Mouse (Mus musculus): ENCODE data around the gene Trp53bp2. TPM values are rescaled to one million over a fixed set of nuclear protein-coding genes. Genes with fewer than 3 reads are reported as not detected.

The Trp53bp2 gene
- polyA plus RNA-seq, 1 experiment from 2014 or later, result 24.1 TPM

GRCm38 (mm10) chr1:182444116-182444515 lies 35.1 kb downstream of the Trp53bp2 start:
- H3K9ac ChIP-seq, result no peak overlapping the region
- H3K4me2 ChIP-seq, result no peak overlapping the region
- H3K27me3 ChIP-seq, result no peaks in the 10 kb centered on the region
- H3K36me3 ChIP-seq (ENCODE audit: poor library complexity, severe bottlenecking), result peaks cover 80% of the 10 kb centered on the region
- no peak overlapping the region for H3K4me3 ChIP-seq
- 87% methylated on average over 2 of the region's 2 CpGs for WGBS
- H3K9me3 ChIP-seq (replicated peaks), result no peaks in the 10 kb centered on the region
- H3K27ac ChIP-seq, result no peak overlapping the region
- no peak for ATAC-seq
- H3K4me1 ChIP-seq, result no peaks in the 10 kb centered on the region

GRCm38 (mm10) chr1:182448276-182449035 lies 39.5 kb downstream of the Trp53bp2 start:
- no peaks in the 10 kb centered on the region for H3K27me3 ChIP-seq
- ATAC-seq, result no peak
- no peaks in the 10 kb centered on the region for H3K4me1 ChIP-seq
- no peak overlapping the region for H3K4me2 ChIP-seq
- H3K4me3 ChIP-seq, result no peak overlapping the region
- WGBS, result 95% methylated on average over 14 of the region's 14 CpGs
- peaks cover 75% of the 10 kb centered on the region for H3K36me3 ChIP-seq (ENCODE audit: poor library complexity, severe bottlenecking)
- H3K9me3 ChIP-seq (replicated peaks), result no peaks in the 10 kb centered on the region
- H3K9ac ChIP-seq, result no peak overlapping the region
- no peak overlapping the region for H3K27ac ChIP-seq

- H3K9ac ChIP-seq, result no peak overlapping the region
- no peak overlapping the region for H3K4me2 ChIP-seq
- peaks cover 69% of the 10 kb centered on the region for H3K36me3 ChIP-seq (ENCODE audit: poor library complexity, severe bottlenecking)
- H3K9me3 ChIP-seq (replicated peaks), result no peaks in the 10 kb centered on the region
- no peak overlapping the region for H3K27ac ChIP-seq
- WGBS, result 87% methylated on average over 4 of the region's 4 CpGs
- no peaks in the 10 kb centered on the region for H3K27me3 ChIP-seq
- H3K4me1 ChIP-seq, result no peaks in the 10 kb centered on the region
- ATAC-seq, result no peak
- H3K4me3 ChIP-seq, result no peak overlapping the region
Observed at GRCm38 (mm10) chr1:182452473-182452872, 43.5 kb downstream of the Trp53bp2 start.

GRCm38 (mm10) chr1:182455080-182455479 lies 46.1 kb downstream of the Trp53bp2 start:
- WGBS, result 93% methylated on average over 2 of the region's 2 CpGs
- Histone ChIP-seq H3K9ac (no peak overlapping the region), H3K4me3 (no peak overlapping the region), H3K27ac (no peak overlapping the region), H3K4me2 (no peak overlapping the region), H3K4me1 (no peaks in the 10 kb centered on the region), H3K36me3 (ENCODE audit: poor library complexity, severe bottlenecking) (peaks cover 65% of the 10 kb centered on the region), H3K27me3 (no peaks in the 10 kb centered on the region), H3K9me3 (replicated peaks) (no peaks in the 10 kb centered on the region)
- ATAC-seq, result no peak

GRCm38 (mm10) chr1:182458556-182458955 lies 49.6 kb downstream of the Trp53bp2 start:
- ATAC-seq, result no peak
- H3K9ac ChIP-seq, result no peak overlapping the region
- no peaks in the 10 kb centered on the region for H3K9me3 ChIP-seq (replicated peaks)
- no peak overlapping the region for H3K4me3 ChIP-seq
- H3K27me3 ChIP-seq, result no peaks in the 10 kb centered on the region
- 0 out of 2 replicates have a peak, but pooled peaks cover 3% of the 10 kb centered on the region for H3K4me1 ChIP-seq
- H3K4me2 ChIP-seq, result no peak overlapping the region
- 78% methylated on average over 19 of the region's 19 CpGs for WGBS
- H3K36me3 ChIP-seq (ENCODE audit: poor library complexity, severe bottlenecking), result peaks cover 63% of the 10 kb centered on the region
- H3K27ac ChIP-seq, result no peak overlapping the region

- Histone ChIP-seq H3K36me3 (ENCODE audit: poor library complexity, severe bottlenecking) (peaks cover 56% of the 10 kb centered on the region), H3K9ac (no peak overlapping the region), H3K4me3 (no peak overlapping the region), H3K27me3 (no peaks in the 10 kb centered on the region), H3K4me1 (0 out of 2 replicates have a peak, but pooled peaks cover 3% of the 10 kb centered on the region), H3K9me3 (replicated peaks) (no peaks in the 10 kb centered on the region), H3K27ac (no peak overlapping the region), H3K4me2 (no peak overlapping the region)
- ATAC-seq, result no peak
- 89% methylated on average over 8 of the region's 8 CpGs for WGBS
Observed at GRCm38 (mm10) chr1:182459436-182459835, 50.5 kb downstream of the Trp53bp2 start.

GRCm38 (mm10) chr1:182460291-182461244 lies 51.6 kb downstream of the Trp53bp2 start:
- Histone ChIP-seq H3K4me3 (no peak overlapping the region), H3K9ac (no peak overlapping the region), H3K27me3 (no peaks in the 10 kb centered on the region), H3K9me3 (replicated peaks) (no peaks in the 10 kb centered on the region), H3K4me1 (peaks cover 9% of the 10 kb centered on the region), H3K4me2 (no peak overlapping the region), H3K36me3 (ENCODE audit: poor library complexity, severe bottlenecking) (peaks cover 46% of the 10 kb centered on the region), H3K27ac (no peak overlapping the region)
- WGBS, result 83% methylated on average over 13 of the region's 13 CpGs
- no peak for ATAC-seq

GRCm38 (mm10) chr1:182461261-182461660 lies 52.3 kb downstream of the Trp53bp2 start:
- no peaks in the 10 kb centered on the region for H3K27me3 ChIP-seq
- no peak overlapping the region for H3K4me2 ChIP-seq
- WGBS, result 89% methylated on average over 7 of the region's 7 CpGs
- peak overlapping the region; percentile 7; the same call in 1 of the 2 replicates for H3K27ac ChIP-seq
- H3K4me1 ChIP-seq, result peaks cover 10% of the 10 kb centered on the region
- no peak overlapping the region for H3K4me3 ChIP-seq
- ATAC-seq, result no peak
- no peaks in the 10 kb centered on the region for H3K9me3 ChIP-seq (replicated peaks)
- H3K36me3 ChIP-seq (ENCODE audit: poor library complexity, severe bottlenecking), result peaks cover 39% of the 10 kb centered on the region
- H3K9ac ChIP-seq, result no peak overlapping the region

GRCm38 (mm10) chr1:182461813-182462212 lies 52.8 kb downstream of the Trp53bp2 start:
- ATAC-seq, result peak; percentile 71
- H3K4me1 ChIP-seq, result peaks cover 10% of the 10 kb centered on the region
- H3K4me3 ChIP-seq, result no peak overlapping the region
- H3K27me3 ChIP-seq, result no peaks in the 10 kb centered on the region
- no peak overlapping the region for H3K4me2 ChIP-seq
- 82% methylated on average over 10 of the region's 10 CpGs for WGBS
- H3K9ac ChIP-seq, result no peak overlapping the region
- peak overlapping the region; percentile 59; the same call in 1 of the 2 replicates for H3K27ac ChIP-seq
- H3K9me3 ChIP-seq (replicated peaks), result no peaks in the 10 kb centered on the region
- H3K36me3 ChIP-seq (ENCODE audit: poor library complexity, severe bottlenecking), result peaks cover 40% of the 10 kb centered on the region

- Histone ChIP-seq H3K27ac (no peak overlapping the region), H3K4me2 (no peak overlapping the region), H3K36me3 (ENCODE audit: poor library complexity, severe bottlenecking) (peaks cover 49% of the 10 kb centered on the region), H3K4me3 (no peak overlapping the region), H3K27me3 (no peaks in the 10 kb centered on the region), H3K4me1 (peaks cover 10% of the 10 kb centered on the region), H3K9ac (no peak overlapping the region), H3K9me3 (replicated peaks) (no peaks in the 10 kb centered on the region)
- 78% methylated on average over 4 of the region's 4 CpGs for WGBS
- no peak for ATAC-seq
Observed at GRCm38 (mm10) chr1:182465309-182465708, 56.3 kb downstream of the Trp53bp2 start.

- no peak overlapping the region for H3K9ac ChIP-seq
- no peak for ATAC-seq
- no peak overlapping the region for H3K4me3 ChIP-seq
- peaks cover 10% of the 10 kb centered on the region for H3K4me1 ChIP-seq
- H3K9me3 ChIP-seq (replicated peaks), result no peaks in the 10 kb centered on the region
- 92% methylated on average over 4 of the region's 4 CpGs for WGBS
- H3K27ac ChIP-seq, result no peak overlapping the region
- no peak overlapping the region for H3K4me2 ChIP-seq
- peaks cover 54% of the 10 kb centered on the region for H3K36me3 ChIP-seq (ENCODE audit: poor library complexity, severe bottlenecking)
- H3K27me3 ChIP-seq, result no peaks in the 10 kb centered on the region
Observed at GRCm38 (mm10) chr1:182465978-182466377, 57.0 kb downstream of the Trp53bp2 start.

All from forebrain, embryonic 13.5 days (tissue).